Mouse (Mus musculus) ZHBTc4 (cell line): ENCODE measurements around the gene Peak1.

Experiments
- DNase-seq: peaks from one replicate; pipeline ENCODE4 v3.0.0-alpha.2; 2011; ENCODE audit warnings: low read depth, low spot score

The Peak1 gene

GRCm38 (mm10) chr9:56314326-56314725 is 103.5 kb downstream of the Peak1 start:
- no peak for DNase-seq

GRCm38 (mm10) chr9:56309079-56309478 is 108.8 kb downstream of the Peak1 start:
- DNase-seq: no peak

- no peak for DNase-seq
These were observed 113.3 kb downstream of the Peak1 start for GRCm38 (mm10) chr9:56304526-56304925.

GRCm38 (mm10) chr9:56302921-56303465 is 114.9 kb downstream of the Peak1 start:
- DNase-seq: no peak

- no peak for DNase-seq
These were observed 127.8 kb downstream of the Peak1 start for GRCm38 (mm10) chr9:56290019-56290418.

GRCm38 (mm10) chr9:56282481-56282880 is 135.4 kb downstream of the Peak1 start:
- no peak for DNase-seq

GRCm38 (mm10) chr9:56273576-56273975 is 144.3 kb downstream of the Peak1 start:
- no peak for DNase-seq

- no peak for DNase-seq
These were observed 145.6 kb downstream of the Peak1 start for GRCm38 (mm10) chr9:56272247-56272598.

- DNase-seq: no peak
These were observed 146.3 kb downstream of the Peak1 start for GRCm38 (mm10) chr9:56271326-56272246.

- DNase-seq: no peak
These were observed 148.8 kb downstream of the Peak1 start for GRCm38 (mm10) chr9:56269101-56269500.

GRCm38 (mm10) chr9:56266200-56266815 is 151.6 kb downstream of the Peak1 start:
- no peak for DNase-seq

- DNase-seq: no peak
These were observed 152.2 kb downstream of the Peak1 start for GRCm38 (mm10) chr9:56265460-56266199.

- no peak for DNase-seq
These were observed 152.9 kb downstream of the Peak1 start for GRCm38 (mm10) chr9:56265022-56265360.

- no peak for DNase-seq
These were observed 153.4 kb downstream of the Peak1 start for GRCm38 (mm10) chr9:56264308-56265021.

GRCm38 (mm10) chr9:56263055-56263454 is 154.8 kb downstream of the Peak1 start:
- no peak for DNase-seq

- peak; percentile 8 for DNase-seq
These were observed 157.3 kb downstream of the Peak1 start for GRCm38 (mm10) chr9:56260495-56261136.

GRCm38 (mm10) chr9:56259790-56260494 is 157.9 kb downstream of the Peak1 start:
- no peak for DNase-seq

- no peak for DNase-seq
These were observed 159.5 kb downstream of the Peak1 start for GRCm38 (mm10) chr9:56258261-56258790.

GRCm38 (mm10) chr9:56257227-56258000 is 160.5 kb downstream of the Peak1 start:
- no peak for DNase-seq
